Mouse (Mus musculus) heart, adult 8-10 months (tissue): ENCODE measurements around the gene Prr22. TPM values are rescaled to one million over a fixed set of nuclear protein-coding genes. Genes with fewer than 3 reads are reported as not detected.

Experiments
- DNase-seq: peaks from one replicate; pipeline ENCODE4 v3.0.0; 2022; ENCODE audit warnings: low spot score
- total RNA-seq, 4 experiments: library from RNA; stranded (reverse); gene quantifications; 2 replicates each; pipeline ENCODE4 v1.2.4; 2022

Prr22 gene
- total RNA-seq, 4 experiments from 2014 or later, result 0.31 to 0.60 (median 0.43) TPM

GRCm38 (mm10) chr17:56805784-56806183 is 35.7 kb downstream of the Prr22 start:
- DNase-seq, result no peak

GRCm38 (mm10) chr17:56808518-56808917 is 38.5 kb downstream of the Prr22 start:
- DNase-seq, result peak; percentile 78

GRCm38 (mm10) chr17:56810245-56810644 is 40.2 kb downstream of the Prr22 start:
- peak; percentile 89 for DNase-seq

- DNase-seq, result peak; percentile 86
Measured at GRCm38 (mm10) chr17:56814316-56815056, 44.4 kb downstream of the Prr22 start.

- no peak for DNase-seq
Measured at GRCm38 (mm10) chr17:56815057-56815345, 45.0 kb downstream of the Prr22 start.

- no peak for DNase-seq
Measured at GRCm38 (mm10) chr17:56818067-56818636, 48.1 kb downstream of the Prr22 start.

GRCm38 (mm10) chr17:56819032-56819545 is 49.0 kb downstream of the Prr22 start:
- DNase-seq, result no peak

- DNase-seq, result no peak
Measured at GRCm38 (mm10) chr17:56819694-56820111, 49.7 kb downstream of the Prr22 start.

Other genes with a start within 250 kb of the Prr22 start
- gene Gm20219, start 215.9 kb upstream of the Prr22 start, total RNA-seq, result under 1 TPM in 3 of 4 experiments, not detected in 1; 0.20 to 0.28 (median 0.22) TPM
- 10 to 100 TPM; 36.9 to 48.4 (median 41.5) TPM for gene Safb2, start 185.7 kb upstream of the Prr22 start, total RNA-seq
- gene Safb, start 185.4 kb upstream of the Prr22 start, total RNA-seq, result 10 to 100 TPM; 55.6 to 70.7 (median 66.7) TPM
- 100 to 1,000 TPM; 313 to 386 (median 356) TPM for gene 2410015M20Rik, start 160.5 kb upstream of the Prr22 start, total RNA-seq
- 100 to 1,000 TPM; 697 to 769 (median 735) TPM for gene Rpl36, start 156.8 kb upstream of the Prr22 start, total RNA-seq
- gene Lonp1, start 143.4 kb upstream of the Prr22 start, total RNA-seq, result 100 to 1,000 TPM; 124 to 136 (median 125) TPM
- under 1 TPM in 2 of 4 experiments, not detected in 2; 0.16 TPM for gene Catsperd, start 142.1 kb upstream of the Prr22 start, total RNA-seq
- gene Ranbp3, start 97.0 kb upstream of the Prr22 start, total RNA-seq, result 10 to 100 TPM; 33.8 to 39.3 (median 37.5) TPM
- gene Ndufa11, start 52.5 kb upstream of the Prr22 start, total RNA-seq, result 100 to 1,000 TPM; 804 to 980 (median 857) TPM
- 1 to 10 TPM; 3.2 to 7.1 (median 6.0) TPM for gene Vmac, start 52.2 kb upstream of the Prr22 start, total RNA-seq
- 10 to 100 TPM; 22.4 to 26.7 (median 24.6) TPM for gene Nrtn, start 12.7 kb upstream of the Prr22 start, total RNA-seq
- 10 to 100 TPM; 15.6 to 18.5 (median 16.6) TPM for gene Dus3l, start 5.5 kb upstream of the Prr22 start, total RNA-seq
- 1 to 10 TPM; 1.6 to 3.5 (median 2.7) TPM for gene Rfx2, start 60.8 kb downstream of the Prr22 start, total RNA-seq
- not detected for gene Acsbg2, start 104.2 kb downstream of the Prr22 start, total RNA-seq
- not detected for gene 1700061G19Rik, start 105.2 kb downstream of the Prr22 start, total RNA-seq
- 10 to 100 TPM; 23.3 to 26.9 (median 26.4) TPM for gene Mllt1, start 165.2 kb downstream of the Prr22 start, total RNA-seq
- gene Acer1, start 211.9 kb downstream of the Prr22 start, total RNA-seq, result not detected
- 10 to 100 TPM; 77.9 to 82.7 (median 80.2) TPM for gene Clpp, start 220.1 kb downstream of the Prr22 start, total RNA-seq
- gene Alkbh7, start 227.1 kb downstream of the Prr22 start, total RNA-seq, result 10 to 100 TPM; 68.0 to 76.3 (median 74.3) TPM
- gene Pspn, start 229.8 kb downstream of the Prr22 start, total RNA-seq, result not detected
- gene Gtf2f1, start 241.0 kb downstream of the Prr22 start, total RNA-seq, result 10 to 100 TPM; 17.7 to 25.1 (median 20.6) TPM
- gene Gm17949, start 241.2 kb downstream of the Prr22 start, total RNA-seq, result under 1 TPM in 2 of 4 experiments, not detected in 2; 0.37 to 0.60 TPM